Mouse (Mus musculus) cerebellum, adult 2 months (tissue): ENCODE measurements at regions not wholly inside any gene's neighbourhood (a gene's known extent, or its start where the extent isn't known, plus 50 kb on each side); places are given as distances from the start of the nearest gene placed in this dataset.

ENCODE experiments used
- DNase-seq, 2 experiments: peaks; one replicate each; pipeline ENCODE4 v3.0.0; 2021
- H3K27ac ChIP-seq: fragments of 200-500 bp; 2 replicates; pipeline ENCODE4 v1.5.1; 2012; ENCODE audit warnings: low read length, control low read depth, inconsistent platforms; ENCODE audit not compliant: insufficient read depth
- H3K27me3 ChIP-seq: fragments of 200-500 bp; 2 replicates; pipeline ENCODE4 v1.6.1; 2012; ENCODE audit warnings: inconsistent platforms, mild to moderate bottlenecking, low read length, moderate library complexity; ENCODE audit not compliant: control insufficient read depth, insufficient read depth
- H3K4me1 ChIP-seq: fragments of 200-500 bp; 2 replicates; pipeline ENCODE4 v1.6.1; 2011; ENCODE audit warnings: low read length; ENCODE audit not compliant: control insufficient read depth, insufficient read depth
- H3K4me3 ChIP-seq: fragments of 200-500 bp; replicated peaks from 2 replicates; pipeline ENCODE3; 2011; ENCODE audit warnings: mild to moderate bottlenecking, low read depth, low read length, control low read depth; ENCODE audit not compliant: insufficient read depth
- CTCF ChIP-seq: fragments of 200-500 bp; IDR thresholded peaks from 2 replicates; pipeline ENCODE4 v1.5.1; 2011; ENCODE audit warnings: low read depth, mild to moderate bottlenecking, control low read depth, low read length, moderate library complexity, borderline replicate concordance; ENCODE audit not compliant: insufficient read depth
- POLR2A ChIP-seq: fragments of 200-500 bp; IDR thresholded peaks from 2 replicates; pipeline ENCODE4 v1.6.1; 2011; ENCODE audit warnings: low read length, control low read depth, borderline replicate concordance; ENCODE audit not compliant: insufficient read depth
- WGBS: fragments of 180-500 bp; shearing (Covaris S2); methylation state at CpG from one replicate; pipeline ENCODE4 v1.1.7; 2018; 5-methylcytosine and 5-hydroxymethylcytosine counted together

DNA sequence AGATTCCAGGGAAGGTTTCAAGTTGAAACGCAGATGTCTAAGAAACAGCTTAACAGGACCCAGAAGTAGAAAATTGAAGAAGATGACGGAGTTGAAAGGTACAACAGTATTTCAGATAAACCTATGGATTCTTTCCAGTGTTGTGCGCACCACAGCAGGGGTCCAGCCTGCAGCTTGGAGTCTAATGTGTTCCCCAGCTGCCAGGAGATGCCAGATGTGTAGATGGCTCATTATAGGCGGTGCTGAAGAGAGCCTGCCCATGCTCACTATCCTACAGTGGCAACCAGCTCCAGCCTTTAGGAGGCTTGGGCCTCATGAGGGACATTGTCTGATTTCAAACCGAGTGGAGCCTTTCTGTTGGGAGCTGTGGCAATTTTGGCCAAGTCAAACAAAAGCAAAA, 51.5 kb upstream of the Zfhx3 start:
- TF ChIP-seq CTCF (no peak), POLR2A (no peak)
- Histone ChIP-seq H3K27ac (no peak overlapping the region), H3K27me3 (no peaks in the 10 kb centered on the region; the same call in 1 of the 2 replicates), H3K4me1 (no peaks in the 10 kb centered on the region), H3K4me3 (no peak overlapping the region)
- no peak for DNase-seq
- 72% methylated on average over 5 of the region's 5 CpGs for WGBS
